Mouse (Mus musculus): ENCODE results near the gene Pkd2l1.

DNA sequence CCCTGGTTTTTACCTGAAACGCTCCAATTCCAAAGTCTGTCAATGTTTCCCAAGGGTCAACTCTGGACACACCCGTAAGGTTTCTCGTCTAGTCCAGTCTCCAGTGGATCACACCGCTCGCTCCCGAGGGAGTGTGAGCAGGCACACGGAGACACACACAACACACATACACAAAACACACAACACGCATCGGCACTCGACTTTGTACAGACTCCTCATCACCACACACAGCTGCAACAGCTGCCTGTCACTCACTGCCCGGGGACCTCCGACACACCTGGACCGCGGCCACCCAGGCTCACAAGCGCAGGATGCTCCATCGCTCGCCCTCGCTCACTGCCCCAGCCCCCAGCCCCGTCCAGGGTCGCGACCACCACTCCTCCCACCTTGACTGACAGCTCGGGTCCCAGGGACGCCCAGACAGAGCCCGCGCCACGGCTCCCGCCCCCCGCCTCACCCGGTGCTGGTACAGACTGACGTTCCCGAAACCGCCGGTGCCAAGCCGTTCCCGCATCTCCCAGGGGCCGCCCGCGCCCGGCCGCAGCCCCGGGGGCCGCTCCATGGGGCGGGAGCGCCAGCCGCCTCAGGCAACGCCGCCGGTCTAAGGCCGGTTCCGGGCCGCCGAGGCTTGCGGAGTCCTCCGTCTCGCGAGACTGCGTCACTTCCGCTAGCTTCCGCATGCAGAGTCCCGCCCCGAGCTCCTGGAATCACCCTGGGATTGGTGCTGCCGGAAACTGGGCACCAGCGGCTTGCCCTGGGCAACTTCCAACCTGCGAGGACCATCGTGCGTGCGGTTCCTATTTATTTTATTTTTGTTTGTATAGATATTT, 85.2 kb downstream of the Pkd2l1 start, which contains the start of gene Chuk:
- TF ChIP-seq CTCF (IDR thresholded peaks at IDR 0.05; ENCODE audit: low read depth, low read length) (no peak), POLR2A (IDR thresholded peaks at IDR 0.05; ENCODE audit: borderline replicate concordance, low read depth, low read length) (no peak)

All from bone marrow macrophage, adult 2 months (primary cell).